Mouse (Mus musculus) heart, postnatal 0 days (tissue): ENCODE measurements around the gene Stk4.

Experiments
- CTCF ChIP-seq: IDR thresholded peaks from 2 replicates; pipeline ENCODE4 v1.5.1; 2016; ENCODE audit warnings: antibody characterized with exemption, control low read depth, low read depth
- EP300 ChIP-seq: IDR thresholded peaks from 2 replicates; pipeline ENCODE4 v1.6.1; 2016; ENCODE audit warnings: antibody characterized with exemption, low read depth

- TF ChIP-seq CTCF = no peak
- TF ChIP-seq EP300 = no peak
Measured at GRCm38 (mm10) chr2:164158838-164159237, 88.7 kb downstream of the Stk4 start.
